Mouse (Mus musculus): ENCODE measurements at regions not wholly inside any gene's neighbourhood (a gene's known extent, or its start where the extent isn't known, plus 50 kb on each side); places are given as distances from the start of the nearest gene placed in this dataset.

GRCm38 (mm10) chr15:61006608-61007007 lies 83.8 kb upstream of the A1bg start:
- DNase-seq (ENCODE audit: low spot score), result no peak

GRCm38 (mm10) chr15:60993971-60994690 lies 71.3 kb upstream of the A1bg start:
- DNase-seq (ENCODE audit: low spot score), result no peak

- DNase-seq (ENCODE audit: low spot score), result no peak
Measured at GRCm38 (mm10) chr15:60993394-60993793, 70.6 kb upstream of the A1bg start.

- no peak for DNase-seq (ENCODE audit: low spot score)
Measured at GRCm38 (mm10) chr15:60982576-60982975, 59.8 kb upstream of the A1bg start.

Measured in layer of hippocampus, adult 9-10 months (tissue).